Mouse (Mus musculus) E14TG2a.4 (cell line): ENCODE data around the gene Rasef.

Source experiments
- CTCF ChIP-seq: conservative IDR thresholded peaks from 2 replicates; pipeline ENCODE4 v1.5.1; 2014; ENCODE audit warnings: low read length
- NANOG ChIP-seq: IDR thresholded peaks from 2 replicates; pipeline ENCODE4 v1.6.1; 2014; ENCODE audit warnings: borderline replicate concordance, low read length, mixed read lengths
- POU5F1 ChIP-seq: IDR thresholded peaks from 2 replicates; pipeline ENCODE4 v1.6.1; 2014; ENCODE audit warnings: low read length, borderline replicate concordance

- TF ChIP-seq CTCF = no peak
- TF ChIP-seq POU5F1 = no peak
- no peak for TF ChIP-seq NANOG
Observed at GRCm38 (mm10) chr4:73772028-73772427, 18.8 kb downstream of the Rasef start.
